Mouse (Mus musculus) bone marrow, adult 2 months (tissue): Measurements from ENCODE around the gene Ntn4.

Source experiments
- CTCF ChIP-seq: fragments of 200-500 bp; IDR thresholded peaks from 2 replicates; pipeline ENCODE4 v1.5.1; 2011; ENCODE audit warnings: low read length, control low read depth; ENCODE audit not compliant: control insufficient read depth, insufficient read depth
- POLR2A ChIP-seq: fragments of 200-500 bp; IDR thresholded peaks from 2 replicates; pipeline ENCODE4 v1.6.1; 2011; ENCODE audit warnings: low read depth, mild to moderate bottlenecking, control low read depth, low read length, borderline replicate concordance; ENCODE audit not compliant: control insufficient read depth

- TF ChIP-seq CTCF (peak; percentile 51), POLR2A (no peak)
Observed at GRCm38 (mm10) chr10:93777372-93777771, 136.9 kb downstream of the Ntn4 start.
